Comparison of ENCODE assay signal across 16 mouse cellular contexts in the genomic region with DNA sequence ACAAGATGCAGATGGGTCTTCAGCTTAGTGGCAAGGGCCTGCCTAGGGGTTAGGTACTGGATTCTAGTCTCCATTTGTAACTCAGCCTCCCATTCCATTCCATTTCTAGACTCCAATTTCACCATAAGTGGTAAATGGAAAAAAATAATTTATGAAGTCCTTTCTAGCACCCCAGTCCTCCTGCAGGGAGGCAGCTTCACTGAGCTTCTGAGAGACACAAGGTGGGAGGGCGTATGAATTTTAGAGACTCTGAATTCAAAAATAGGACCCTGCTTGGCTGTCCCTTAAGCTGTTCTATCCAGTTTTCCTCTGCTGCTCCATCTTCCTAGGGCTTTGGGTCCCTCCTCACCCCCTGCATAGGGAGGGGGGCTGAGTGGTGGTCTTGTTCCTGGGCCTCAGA. TPM values are rescaled to one million over a fixed set of nuclear protein-coding genes. Genes with fewer than 3 reads are reported as not detected.
DNase-seq lines count a peak whose midpoint lies in the region; ATAC-seq lines count a peak whose summit lies in the region.
"Had no signal": no experiment of that assay in that cellular context is flagged by ENCODE, and none has a peak within 500 bp of the region (broad histone marks: within the 10 kb centered on the region; RNA-seq: fewer than 3 reads in every experiment).

No protein-coding gene starts in this region.

- WGBS in forebrain, embryonic 10.5 days: 84% methylated on average over 1 of the region's 1 CpGs
- 62% methylated on average over 1 of the region's 1 CpGs for WGBS in hindbrain, embryonic 14.5 days
- WGBS in midbrain, embryonic 16.5 days: 95% methylated on average over 1 of the region's 1 CpGs
- 82% methylated on average over 1 of the region's 1 CpGs for WGBS in heart, embryonic 12.5 days
- 91% methylated on average over 1 of the region's 1 CpGs for WGBS in limb, embryonic 10.5 days

- H3K27ac ChIP-seq in forebrain, embryonic 10.5 days: no peak overlapping the region
- peak overlapping the region; percentile 89 for H3K27ac ChIP-seq in hindbrain, embryonic 14.5 days
- peak overlapping the region; percentile 95 for H3K27ac ChIP-seq in midbrain, embryonic 16.5 days (ENCODE audit: low read length)
- no peak overlapping the region for H3K27ac ChIP-seq in heart, embryonic 12.5 days (ENCODE audit: poor library complexity, severe bottlenecking)
- H3K27ac ChIP-seq in limb, embryonic 10.5 days: no peak overlapping the region
- H3K27ac ChIP-seq: heart, embryonic 15.5 days; liver, embryonic 12.5 days had no signal

- DNase-seq in brain, adult 2 months (ENCODE audit: low read depth, low spot score): peak; percentile 53
- DNase-seq in forebrain, embryonic 10.5 days (ENCODE audit: extremely low spot score, low spot score): no peak
- DNase-seq in hindbrain, embryonic 14.5 days (ENCODE audit: low spot score): no peak
- DNase-seq in ovary, postnatal 10 days (ENCODE audit: low spot score): no peak
- DNase-seq in limb, embryonic 10.5 days (ENCODE audit: low spot score): no peak
- DNase-seq: cerebellum, adult 9-11 months; heart, adult 18-20 months; lung, embryonic 14.5 days; lung, postnatal 4 days; thymus, adult 2 months had no signal

- H3K4me3 ChIP-seq in forebrain, embryonic 10.5 days: peak overlapping the region; percentile 26; the same call in 1 of the 2 replicates
- H3K4me3 ChIP-seq in hindbrain, embryonic 14.5 days (replicated peaks; ENCODE audit: low read length): 0 out of 2 replicates have a peak overlapping the region, but pooled peaks have one; percentile 11
- H3K4me3 ChIP-seq in midbrain, embryonic 16.5 days (ENCODE audit: low read depth, low read length): peak overlapping the region; percentile 25; the same call in 1 of the 2 replicates
- no peak overlapping the region for H3K4me3 ChIP-seq in heart, embryonic 12.5 days
- H3K4me3 ChIP-seq in limb, embryonic 10.5 days: no peak overlapping the region
- H3K4me3 ChIP-seq: heart, embryonic 15.5 days; liver, embryonic 12.5 days had no signal

- H3K4me2 ChIP-seq in hindbrain, embryonic 14.5 days (replicated peaks): peak overlapping the region; percentile 44
- peak overlapping the region; percentile 56 for H3K4me2 ChIP-seq in midbrain, embryonic 16.5 days (ENCODE audit: low read length)
- no peak overlapping the region for H3K4me2 ChIP-seq in heart, embryonic 12.5 days
- H3K4me2 ChIP-seq: heart, embryonic 15.5 days; liver, embryonic 12.5 days; lung, embryonic 14.5 days had no signal

- no peaks in the 10 kb centered on the region for H3K9me3 ChIP-seq in forebrain, embryonic 10.5 days
- H3K9me3 ChIP-seq in hindbrain, embryonic 14.5 days (ENCODE audit: control insufficient read depth, low read length): no peaks in the 10 kb centered on the region
- no peaks in the 10 kb centered on the region for H3K9me3 ChIP-seq in midbrain, embryonic 16.5 days (replicated peaks; ENCODE audit: control insufficient read depth, low read length, poor library complexity, severe bottlenecking)
- no peaks in the 10 kb centered on the region for H3K9me3 ChIP-seq in heart, embryonic 12.5 days (replicated peaks)
- H3K9me3 ChIP-seq in limb, embryonic 10.5 days (replicated peaks): no peaks in the 10 kb centered on the region
- H3K9me3 ChIP-seq: heart, embryonic 15.5 days; liver, embryonic 12.5 days had no signal

- ATAC-seq in hindbrain, embryonic 14.5 days (ENCODE audit: low FRiP score): no peak
- no peak for ATAC-seq in midbrain, embryonic 16.5 days
- no peak for ATAC-seq in heart, embryonic 12.5 days (ENCODE audit: insufficient number of reproducible peaks, low FRiP score)
- ATAC-seq: inflammation-experienced regulatory T-cells, adult 6 months; liver, embryonic 12.5 days; Patski had no signal

- peaks cover 70% of the 10 kb centered on the region for H3K4me1 ChIP-seq in forebrain, embryonic 10.5 days
- H3K4me1 ChIP-seq in hindbrain, embryonic 14.5 days (replicated peaks; ENCODE audit: control insufficient read depth, insufficient read depth, low read length): peaks cover 51% of the 10 kb centered on the region
- H3K4me1 ChIP-seq in midbrain, embryonic 16.5 days (ENCODE audit: control insufficient read depth, insufficient read depth, low read length): peaks cover 64% of the 10 kb centered on the region
- H3K4me1 ChIP-seq in heart, embryonic 12.5 days (replicated peaks): peaks cover 19% of the 10 kb centered on the region
- peaks cover 43% of the 10 kb centered on the region for H3K4me1 ChIP-seq in limb, embryonic 10.5 days

- peaks cover 76% of the 10 kb centered on the region for H3K27me3 ChIP-seq in forebrain, embryonic 10.5 days (ENCODE audit: poor library complexity, severe bottlenecking)
- peaks cover 25% of the 10 kb centered on the region for H3K27me3 ChIP-seq in hindbrain, embryonic 14.5 days (ENCODE audit: control insufficient read depth, insufficient read depth, low read length)
- H3K27me3 ChIP-seq in midbrain, embryonic 16.5 days (ENCODE audit: control insufficient read depth, insufficient read depth, low read depth, low read length): 0 out of 2 replicates have a peak, but pooled peaks cover 3% of the 10 kb centered on the region
- peaks cover 79% of the 10 kb centered on the region for H3K27me3 ChIP-seq in heart, embryonic 12.5 days (replicated peaks)
- H3K27me3 ChIP-seq in limb, embryonic 10.5 days (ENCODE audit: low read depth, poor library complexity, severe bottlenecking): peaks cover 78% of the 10 kb centered on the region

- peak overlapping the region; percentile 35; the same call in 1 of the 2 replicates for H3K9ac ChIP-seq in hindbrain, embryonic 14.5 days
- H3K9ac ChIP-seq in midbrain, embryonic 16.5 days (ENCODE audit: low read depth, low read length): no peak overlapping the region; the same call in 1 of the 2 replicates
- H3K9ac ChIP-seq in heart, embryonic 12.5 days: no peak overlapping the region
- H3K9ac ChIP-seq: heart, embryonic 15.5 days; liver, embryonic 12.5 days; lung, embryonic 14.5 days had no signal

- no peaks in the 10 kb centered on the region for H3K36me3 ChIP-seq in forebrain, embryonic 10.5 days (replicated peaks)
- no peaks in the 10 kb centered on the region for H3K36me3 ChIP-seq in hindbrain, embryonic 14.5 days (replicated peaks; ENCODE audit: control insufficient read depth, insufficient read depth)
- H3K36me3 ChIP-seq in midbrain, embryonic 16.5 days (ENCODE audit: control insufficient read depth, insufficient read depth, low read length): no peaks in the 10 kb centered on the region
- no peaks in the 10 kb centered on the region for H3K36me3 ChIP-seq in heart, embryonic 12.5 days
- no peaks in the 10 kb centered on the region for H3K36me3 ChIP-seq in limb, embryonic 10.5 days
- H3K36me3 ChIP-seq: heart, embryonic 15.5 days; liver, embryonic 12.5 days had no signal

RNA-seq across cellular contexts. Expression of gene Slc12a5, which starts 4.4 kb away (rescaled TPM):
- polyA plus RNA-seq in forebrain, embryonic 10.5 days (2016; fragmentation: Nextera tagmentation; extraction: Ambion mirVana): 0.92 and 0.93 TPM in 2 replicates
- 62.1 and 73.6 TPM in 2 replicates for polyA plus RNA-seq in hindbrain, embryonic 14.5 days (2014; fragmentation: Nextera tagmentation; extraction: Ambion mirVana)
- polyA plus RNA-seq in midbrain, embryonic 16.5 days (2015; fragmentation: Nextera tagmentation; extraction: Ambion mirVana): 52.8 and 57.7 TPM in 2 replicates
- 0.82 and 1.3 TPM in 2 replicates for polyA plus RNA-seq in heart, embryonic 12.5 days (2016; fragmentation: Nextera tagmentation; extraction: Ambion mirVana)
- 0.83 and 1.0 TPM in 2 replicates for polyA plus RNA-seq in limb, embryonic 10.5 days (2016; fragmentation: Nextera tagmentation; extraction: Ambion mirVana)

RNA-seq across cellular contexts. Expression of gene Mmp9, which starts 24.4 kb away (rescaled TPM):
- polyA plus RNA-seq in forebrain, embryonic 10.5 days (2016; fragmentation: Nextera tagmentation; extraction: Ambion mirVana): 0.45 TPM in 1 of 2 replicates, not detected in the other
- polyA plus RNA-seq in hindbrain, embryonic 14.5 days (2014; fragmentation: Nextera tagmentation; extraction: Ambion mirVana): 28.8 and 33.2 TPM in 2 replicates
- 26.7 and 28.0 TPM in 2 replicates for polyA plus RNA-seq in midbrain, embryonic 16.5 days (2015; fragmentation: Nextera tagmentation; extraction: Ambion mirVana)
- polyA plus RNA-seq in heart, embryonic 12.5 days (2016; fragmentation: Nextera tagmentation; extraction: Ambion mirVana): 0.42 TPM in 2 replicates
- 0.31 and 0.33 TPM in 2 replicates for polyA plus RNA-seq in limb, embryonic 10.5 days (2016; fragmentation: Nextera tagmentation; extraction: Ambion mirVana)

RNA-seq across cellular contexts. Expression of gene Zfp335, which starts 53.4 kb away (rescaled TPM):
- polyA plus RNA-seq in forebrain, embryonic 10.5 days (2016; fragmentation: Nextera tagmentation; extraction: Ambion mirVana): 16.0 and 16.6 TPM in 2 replicates
- polyA plus RNA-seq in hindbrain, embryonic 14.5 days (2014; fragmentation: Nextera tagmentation; extraction: Ambion mirVana): 14.6 and 15.4 TPM in 2 replicates
- 16.2 and 16.9 TPM in 2 replicates for polyA plus RNA-seq in midbrain, embryonic 16.5 days (2015; fragmentation: Nextera tagmentation; extraction: Ambion mirVana)
- 11.4 and 12.2 TPM in 2 replicates for polyA plus RNA-seq in heart, embryonic 12.5 days (2016; fragmentation: Nextera tagmentation; extraction: Ambion mirVana)
- polyA plus RNA-seq in limb, embryonic 10.5 days (2016; fragmentation: Nextera tagmentation; extraction: Ambion mirVana): 18.0 and 21.3 TPM in 2 replicates

Comparison
In these comparisons a context has a peak if more than half of its experiments do, and no peak if none do; other contexts are left out.
1. H3K27ac ChIP-seq: peak in hindbrain, embryonic 14.5 days (single experiment) and midbrain, embryonic 16.5 days (single experiment); none in forebrain, embryonic 10.5 days (single experiment), heart, embryonic 12.5 days (single experiment) and limb, embryonic 10.5 days (single experiment).
2. H3K4me3 ChIP-seq: peak in forebrain, embryonic 10.5 days (single experiment), hindbrain, embryonic 14.5 days (single experiment) and midbrain, embryonic 16.5 days (single experiment); none in heart, embryonic 12.5 days (single experiment) and limb, embryonic 10.5 days (single experiment).
3. RNA of gene Slc12a5, which starts 4.4 kb away (polyA plus RNA-seq): 62.1 to 73.6 TPM in hindbrain, embryonic 14.5 days and 52.8 to 57.7 TPM in midbrain, embryonic 16.5 days; 0.82 to 1.3 TPM in heart, embryonic 12.5 days, 0.92 to 0.93 TPM in forebrain, embryonic 10.5 days and 0.83 to 1.0 TPM in limb, embryonic 10.5 days; every median in the first group is over 10 times any median in the second.
4. RNA of gene Mmp9, which starts 24.4 kb away (polyA plus RNA-seq): 28.8 to 33.2 TPM in hindbrain, embryonic 14.5 days and 26.7 to 28.0 TPM in midbrain, embryonic 16.5 days; 0.45 TPM in forebrain, embryonic 10.5 days, 0.42 TPM in heart, embryonic 12.5 days and 0.31 to 0.33 TPM in limb, embryonic 10.5 days; every median in the first group is over 10 times any median in the second.